Mouse (Mus musculus) spleen, adult 2 months (tissue): Measurements from ENCODE around the gene 1700042G07Rik.

Experiments
- CTCF ChIP-seq: fragments of 200-500 bp; IDR thresholded peaks from 2 replicates; pipeline ENCODE4 v1.5.1; 2011; ENCODE audit warnings: mild to moderate bottlenecking, inconsistent platforms; ENCODE audit not compliant: insufficient read depth, insufficient read length, insufficient replicate concordance; ENCODE audit errors: extremely low read depth
- POLR2A ChIP-seq: fragments of 200-500 bp; IDR thresholded peaks from 2 replicates; pipeline ENCODE4 v1.6.1; 2011; ENCODE audit warnings: low read depth, low read length, inconsistent platforms

DNA sequence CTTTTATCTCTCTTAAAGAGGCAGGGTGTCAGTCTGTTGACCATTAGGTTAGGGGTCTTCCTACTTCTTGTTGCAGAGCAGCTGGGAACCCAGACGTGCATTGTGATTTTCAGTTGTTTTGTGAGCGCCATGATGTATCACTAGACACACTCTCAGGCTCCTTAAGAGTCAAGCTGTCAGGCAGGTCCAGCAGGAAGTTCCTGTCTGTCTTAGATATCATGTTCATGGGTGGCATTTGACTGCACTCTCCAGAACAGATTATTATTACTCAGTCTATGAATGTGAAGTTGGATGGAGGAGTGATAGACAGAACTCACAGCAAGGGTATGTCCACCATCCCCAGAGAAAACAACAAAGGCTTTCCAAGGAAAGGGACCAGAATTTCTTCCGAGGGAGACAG, 31.2 kb downstream of the 1700042G07Rik start:
- TF ChIP-seq POLR2A, result no peak
- no peak for TF ChIP-seq CTCF
